Mouse (Mus musculus) liver, embryonic 13.5 days (tissue): ENCODE data around the gene Tm9sf2. TPM values are rescaled to one million over a fixed set of nuclear protein-coding genes. Genes with fewer than 3 reads are reported as not detected.

Experiments
- ATAC-seq: fragments of 200-750 bp; cut with Nextera tagmentation; 2 replicates; pipeline ENCODE4 v1.8.0; 2017; ENCODE audit warnings: low read depth, mild to moderate bottlenecking, moderate number of reproducible peaks, moderate library complexity
- DNase-seq: peaks from one replicate; pipeline ENCODE4 v3.0.0; 2022
- H3K27ac ChIP-seq: fragments of 300-500 bp; sonication (generic); 2 replicates; pipeline ENCODE4 v1.5.1; 2015; ENCODE audit warnings: moderate library complexity, mild to moderate bottlenecking, inconsistent platforms
- H3K27me3 ChIP-seq: fragments of 300-500 bp; sonication (generic); 2 replicates; pipeline ENCODE4 v1.6.1; 2015; ENCODE audit warnings: mild to moderate bottlenecking, inconsistent platforms
- H3K36me3 ChIP-seq: fragments of 300-500 bp; sonication (generic); 2 replicates; pipeline ENCODE4 v1.6.1; 2015; ENCODE audit warnings: mild to moderate bottlenecking, inconsistent platforms
- H3K4me1 ChIP-seq: fragments of 300-500 bp; sonication (generic); replicated peaks from 2 replicates; pipeline ENCODE4 v1.6.1; 2015; ENCODE audit warnings: inconsistent platforms
- H3K4me2 ChIP-seq: fragments of 300-500 bp; sonication (generic); 2 replicates; pipeline ENCODE4 v1.6.1; 2015; ENCODE audit warnings: inconsistent platforms, mild to moderate bottlenecking, moderate library complexity
- H3K4me3 ChIP-seq: fragments of 300-500 bp; sonication (generic); replicated peaks from 2 replicates; pipeline ENCODE4 v1.5.1; 2015; ENCODE audit warnings: mild to moderate bottlenecking, inconsistent platforms
- H3K9ac ChIP-seq: fragments of 300-500 bp; sonication (generic); 2 replicates; pipeline ENCODE4 v1.6.1; 2015; ENCODE audit warnings: mild to moderate bottlenecking, inconsistent platforms
- H3K9me3 ChIP-seq: fragments of 300-500 bp; sonication (generic); replicated peaks from 2 replicates; pipeline ENCODE4 v1.6.1; 2016; ENCODE audit warnings: inconsistent platforms
- WGBS: fragments of 180-500 bp; shearing (Covaris S2); methylation state at CpG from one replicate; pipeline ENCODE4 v1.1.7; 2015; ENCODE audit not compliant: insufficient replicate concordance; 5-methylcytosine and 5-hydroxymethylcytosine counted together
- polyA plus RNA-seq: library from polyadenylated mRNA; unstranded; fragments of >200 nt; fragmentation: Nextera tagmentation; extraction: Ambion mirVana; gene quantifications from 2 replicates; pipeline ENCODE4 v1.2.1, GENCODE M21; 2015

The Tm9sf2 gene
- polyA plus RNA-seq, 1 experiment from 2014 or later, result 77.9 TPM

DNA sequence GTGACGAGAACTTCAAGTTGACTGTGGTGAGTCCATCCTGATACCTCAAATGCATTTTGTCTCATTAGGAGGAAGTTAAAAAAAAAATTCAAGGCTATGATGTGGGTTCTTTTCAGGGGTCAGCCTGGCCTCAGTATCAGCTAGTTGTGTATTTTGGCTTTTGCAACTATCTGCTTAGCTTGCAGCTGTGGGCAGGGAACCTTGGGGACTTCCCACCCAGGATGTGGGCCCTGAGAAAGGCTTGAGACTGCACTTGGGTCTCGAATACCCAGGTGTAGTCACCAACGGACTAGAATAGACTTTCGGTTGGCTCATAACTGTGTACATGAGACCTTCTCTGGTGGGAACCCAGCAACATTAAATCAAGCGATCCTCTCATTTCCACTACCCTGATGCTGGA, 33.4 kb upstream of the Tm9sf2 start:
- Histone ChIP-seq H3K27ac (no peak overlapping the region), H3K4me1 (peaks cover 8% of the 10 kb centered on the region), H3K36me3 (no peaks in the 10 kb centered on the region), H3K27me3 (no peaks in the 10 kb centered on the region), H3K9ac (no peak overlapping the region), H3K4me2 (no peak overlapping the region), H3K4me3 (no peak overlapping the region), H3K9me3 (no peaks in the 10 kb centered on the region)
- DNase-seq (no peak), ATAC-seq (no peak)
- 77% methylated on average over 5 of the region's 5 CpGs for WGBS

DNA sequence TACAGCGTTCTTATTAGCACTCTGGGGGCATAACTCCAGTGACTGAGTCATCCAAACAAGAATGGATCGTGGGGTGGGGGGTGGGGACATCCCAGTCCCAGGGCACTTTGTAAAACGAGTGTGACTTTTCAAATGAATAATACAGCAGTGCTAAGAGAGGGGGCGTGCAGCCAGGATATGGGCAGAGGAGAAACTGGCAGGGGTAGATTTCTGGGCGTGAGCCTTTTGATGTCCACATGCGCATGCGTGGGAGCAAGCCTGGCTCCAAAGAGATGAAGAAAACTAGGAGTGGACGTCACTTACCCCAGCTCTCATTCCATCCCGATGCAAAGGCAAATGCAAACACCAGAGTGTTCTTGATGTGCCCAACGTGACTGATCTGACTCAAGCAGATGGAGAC, 32.5 kb upstream of the Tm9sf2 start:
- H3K27me3 ChIP-seq, result no peaks in the 10 kb centered on the region
- H3K27ac ChIP-seq, result no peak overlapping the region

DNA sequence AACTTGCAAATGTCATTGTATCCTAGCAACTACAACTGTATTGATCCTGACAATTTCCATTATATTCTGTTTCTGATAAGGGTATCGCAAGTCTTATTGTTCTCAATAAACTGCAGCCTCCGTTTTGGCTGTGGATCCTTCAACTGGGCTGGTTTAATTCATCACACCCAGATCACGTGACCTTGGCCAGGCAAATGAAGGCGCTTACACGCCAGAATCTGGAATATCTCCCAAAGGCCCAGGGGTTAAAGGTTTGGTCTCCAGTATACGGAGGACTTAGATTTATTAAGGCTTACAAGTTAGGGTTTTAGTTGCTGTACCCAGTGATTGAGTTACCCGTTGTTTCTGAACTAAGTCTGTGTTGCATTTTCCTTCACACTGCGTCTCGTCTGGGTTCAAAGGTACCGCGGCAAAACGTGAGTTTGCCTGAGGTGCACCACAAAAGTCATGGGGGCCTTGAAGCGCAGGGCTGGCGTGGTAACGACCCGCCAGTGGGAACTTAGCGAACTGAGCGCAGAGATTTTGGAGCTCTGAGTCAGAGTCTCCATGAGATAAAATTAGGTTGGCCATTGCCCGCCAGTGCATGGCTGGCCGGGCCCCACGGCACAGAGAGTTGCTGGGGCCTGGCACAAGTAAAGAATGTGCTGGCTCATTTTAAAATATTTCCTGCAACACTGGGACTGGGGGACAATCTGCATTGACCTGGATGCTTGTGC, 31.2 kb upstream of the Tm9sf2 start:
- WGBS, result 68% methylated on average over 21 of the region's 21 CpGs
- H3K36me3 ChIP-seq, result no peaks in the 10 kb centered on the region
- no peak for DNase-seq
- no peak overlapping the region for H3K27ac ChIP-seq
- no peaks in the 10 kb centered on the region for H3K27me3 ChIP-seq
- H3K4me1 ChIP-seq, result no peaks in the 10 kb centered on the region
- no peak overlapping the region for H3K9ac ChIP-seq
- no peak for ATAC-seq
- no peaks in the 10 kb centered on the region for H3K9me3 ChIP-seq
- H3K4me3 ChIP-seq, result no peak overlapping the region
- H3K4me2 ChIP-seq, result no peak overlapping the region

More for the DNA sequence above, 32.5 kb upstream of the Tm9sf2 start:
- no peaks in the 10 kb centered on the region for H3K9me3 ChIP-seq
- no peaks in the 10 kb centered on the region for H3K36me3 ChIP-seq
- H3K4me2 ChIP-seq, result no peak overlapping the region
- no peak overlapping the region for H3K4me3 ChIP-seq
- no peaks in the 10 kb centered on the region for H3K4me1 ChIP-seq
- DNase-seq (no peak), ATAC-seq (no peak)
- 66% methylated on average over 10 of the region's 10 CpGs for WGBS
- H3K9ac ChIP-seq, result no peak overlapping the region

DNA sequence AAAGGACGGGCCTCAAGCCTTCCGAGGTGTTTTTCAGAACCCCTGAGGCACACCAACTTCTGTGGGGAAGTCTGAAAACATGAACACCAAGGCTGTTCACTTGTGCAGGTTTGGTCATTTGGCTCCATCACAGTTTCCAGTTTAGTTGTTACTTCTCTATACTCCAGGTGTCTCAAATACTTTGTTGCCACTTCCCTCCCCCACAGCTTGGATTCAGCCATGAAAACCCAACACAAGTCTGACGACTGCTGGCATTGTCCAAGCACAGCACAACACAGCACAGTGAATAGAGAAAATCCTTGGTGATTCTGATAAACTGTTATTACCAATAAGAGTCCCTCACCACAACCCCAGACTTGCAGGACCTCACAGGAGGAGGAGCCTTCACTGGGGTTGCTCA, 29.8 kb upstream of the Tm9sf2 start:
- Histone ChIP-seq H3K36me3 (no peaks in the 10 kb centered on the region), H3K9ac (no peak overlapping the region), H3K4me1 (no peaks in the 10 kb centered on the region), H3K27ac (no peak overlapping the region), H3K27me3 (no peaks in the 10 kb centered on the region), H3K4me3 (no peak overlapping the region), H3K9me3 (no peaks in the 10 kb centered on the region), H3K4me2 (no peak overlapping the region)
- DNase-seq, result no peak
- no peak for ATAC-seq
- 69% methylated on average over 3 of the region's 3 CpGs for WGBS

DNA sequence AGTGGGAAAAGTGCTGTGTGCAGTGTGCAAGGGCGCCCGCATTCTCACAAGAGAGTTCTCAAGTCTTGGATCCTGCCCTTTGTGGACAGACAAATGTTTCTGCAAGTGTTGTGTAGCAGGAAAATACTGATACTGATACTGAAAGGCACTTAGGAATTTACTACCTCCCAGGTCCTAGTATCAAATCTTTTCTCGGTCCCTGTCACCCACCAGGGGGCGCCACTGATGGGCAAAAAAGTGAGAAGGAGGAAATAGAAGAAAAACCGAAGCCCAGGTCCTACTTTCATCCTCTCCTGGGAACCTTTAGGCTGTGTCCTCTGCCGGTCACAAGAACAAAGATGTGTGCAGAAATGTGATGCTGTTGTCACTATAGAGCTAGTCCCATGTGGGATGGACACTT, 27.4 kb upstream of the Tm9sf2 start:
- Histone ChIP-seq H3K9me3 (no peaks in the 10 kb centered on the region), H3K27me3 (no peaks in the 10 kb centered on the region), H3K36me3 (no peaks in the 10 kb centered on the region), H3K4me3 (no peak overlapping the region), H3K9ac (no peak overlapping the region), H3K4me2 (no peak overlapping the region), H3K4me1 (no peaks in the 10 kb centered on the region), H3K27ac (no peak overlapping the region)
- DNase-seq (peak; percentile 28), ATAC-seq (no peak)
- 37% methylated on average over 6 of the region's 6 CpGs for WGBS

DNA sequence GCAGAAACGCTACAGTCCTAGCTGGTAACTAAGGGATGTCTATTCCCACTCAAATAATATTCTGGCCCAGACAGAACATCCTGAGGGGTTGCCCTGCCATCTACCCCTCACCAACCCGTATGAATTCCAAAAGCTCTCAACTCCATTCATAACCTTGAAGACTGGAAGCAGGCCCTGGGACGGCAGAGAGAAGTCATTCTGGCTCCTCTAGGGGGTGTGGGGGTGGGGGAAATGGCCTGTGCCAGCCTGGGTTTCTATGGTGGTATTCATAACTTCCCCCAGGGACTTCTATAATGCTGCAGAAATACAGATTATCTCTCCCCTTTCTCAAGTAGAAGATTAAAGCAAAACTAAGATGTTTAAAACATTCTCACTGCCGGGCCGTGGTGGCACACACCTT, 26.9 kb upstream of the Tm9sf2 start:
- Histone ChIP-seq H3K36me3 (no peaks in the 10 kb centered on the region), H3K4me3 (no peak overlapping the region), H3K9ac (no peak overlapping the region), H3K27me3 (no peaks in the 10 kb centered on the region), H3K9me3 (no peaks in the 10 kb centered on the region), H3K4me1 (no peaks in the 10 kb centered on the region), H3K27ac (no peak overlapping the region), H3K4me2 (no peak overlapping the region)
- ATAC-seq, result no peak
- WGBS, result 62% methylated on average over 5 of the region's 5 CpGs
- DNase-seq, result no peak

DNA sequence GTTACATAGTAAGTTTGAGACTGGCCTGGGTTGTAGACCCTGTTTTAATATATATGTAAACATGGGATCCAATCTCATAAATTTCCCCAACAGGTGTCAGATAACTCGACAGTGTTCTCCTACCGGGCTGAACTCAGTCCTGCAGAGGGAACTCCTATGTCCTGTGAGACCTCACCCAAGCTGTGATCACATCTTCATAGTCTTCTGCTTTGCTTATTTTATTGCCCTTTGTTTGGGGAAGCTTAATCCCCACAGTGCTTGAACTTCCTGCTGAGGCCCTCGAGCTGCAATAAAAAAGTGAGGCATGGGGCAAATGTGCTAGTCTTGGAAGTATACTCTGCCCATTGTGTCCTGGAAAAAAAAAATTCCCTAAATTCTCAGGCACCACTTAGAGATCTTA, 25.5 kb upstream of the Tm9sf2 start:
- Histone ChIP-seq H3K4me3 (no peak overlapping the region), H3K9ac (no peak overlapping the region), H3K4me1 (no peaks in the 10 kb centered on the region), H3K27me3 (no peaks in the 10 kb centered on the region), H3K27ac (no peak overlapping the region), H3K4me2 (no peak overlapping the region), H3K9me3 (no peaks in the 10 kb centered on the region), H3K36me3 (no peaks in the 10 kb centered on the region)
- ATAC-seq, result no peak
- 30% methylated on average over 3 of the region's 3 CpGs for WGBS
- DNase-seq, result no peak

DNA sequence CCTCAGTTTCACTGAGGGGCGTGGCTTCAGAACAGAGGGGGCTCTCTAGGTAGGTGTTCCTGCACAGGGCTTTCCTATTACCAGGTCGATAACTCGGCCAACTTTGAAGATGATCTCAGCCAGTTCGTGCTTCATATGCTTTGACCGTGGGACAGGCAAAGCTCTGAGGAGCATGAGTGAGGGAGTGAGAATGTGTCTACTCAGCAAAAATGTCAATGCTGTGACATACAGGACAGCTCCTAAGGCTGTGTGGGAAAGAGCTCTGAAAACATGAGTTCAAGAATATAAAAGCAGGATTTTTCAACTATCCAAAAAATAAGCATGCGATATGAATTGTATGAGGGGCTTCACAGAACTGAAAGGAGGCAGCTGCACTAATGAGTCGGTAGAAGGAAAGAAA, 23.3 kb upstream of the Tm9sf2 start:
- Histone ChIP-seq H3K27ac (no peak overlapping the region), H3K4me3 (no peak overlapping the region), H3K4me1 (no peaks in the 10 kb centered on the region), H3K9ac (no peak overlapping the region), H3K9me3 (no peaks in the 10 kb centered on the region), H3K27me3 (no peaks in the 10 kb centered on the region), H3K36me3 (no peaks in the 10 kb centered on the region), H3K4me2 (no peak overlapping the region)
- ATAC-seq, result no peak
- WGBS, result 68% methylated on average over 7 of the region's 7 CpGs
- no peak for DNase-seq

DNA sequence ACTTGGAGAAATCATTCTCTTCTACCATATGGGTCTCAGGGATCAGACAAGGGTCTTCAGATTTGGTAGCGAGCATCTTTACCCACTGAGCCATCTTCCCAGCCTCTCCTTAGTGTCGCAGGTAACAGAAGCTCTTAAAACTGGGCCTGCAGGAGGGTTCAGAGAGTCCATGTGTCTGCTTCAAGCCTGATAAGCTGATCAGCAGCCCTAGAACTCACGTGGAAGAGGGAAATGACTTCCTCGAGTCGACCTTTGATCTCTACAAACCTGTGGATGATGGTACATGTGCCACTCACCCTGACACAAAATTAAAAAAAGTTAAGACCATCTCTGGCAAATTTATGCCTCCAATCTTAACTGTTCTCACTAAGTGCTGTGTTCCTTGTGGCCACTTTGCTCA, 18.9 kb upstream of the Tm9sf2 start:
- H3K36me3 ChIP-seq, result no peaks in the 10 kb centered on the region
- H3K4me1 ChIP-seq, result no peaks in the 10 kb centered on the region
- no peak overlapping the region for H3K27ac ChIP-seq
- no peak overlapping the region for H3K4me2 ChIP-seq
- no peak overlapping the region for H3K9ac ChIP-seq
- no peaks in the 10 kb centered on the region for H3K27me3 ChIP-seq
- DNase-seq (no peak), ATAC-seq (no peak)
- H3K9me3 ChIP-seq, result no peaks in the 10 kb centered on the region
- H3K4me3 ChIP-seq, result no peak overlapping the region
- 61% methylated on average over 5 of the region's 5 CpGs for WGBS

DNA sequence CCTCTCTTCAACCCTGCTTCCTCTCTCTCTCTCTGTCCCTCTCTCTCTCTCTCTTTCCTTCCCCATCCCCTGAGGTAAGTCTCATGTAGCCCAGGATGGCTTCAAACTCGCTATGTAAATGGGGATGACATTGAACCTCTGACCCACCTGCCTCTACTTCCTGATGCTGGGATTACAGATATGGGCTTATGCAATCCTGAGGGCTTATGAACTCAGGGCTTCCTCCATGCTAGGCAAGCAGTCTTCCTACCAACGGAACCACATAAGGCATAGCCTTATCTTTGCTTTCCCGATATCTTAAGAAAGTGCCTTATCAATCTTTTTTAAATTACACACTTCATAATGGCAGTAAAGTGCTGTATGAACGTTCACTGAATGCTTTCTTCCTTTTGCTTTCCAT, 14.5 kb upstream of the Tm9sf2 start:
- no peaks in the 10 kb centered on the region for H3K4me1 ChIP-seq
- no peak overlapping the region for H3K27ac ChIP-seq
- ATAC-seq (no peak), DNase-seq (no peak)
- no peaks in the 10 kb centered on the region for H3K9me3 ChIP-seq
- no peaks in the 10 kb centered on the region for H3K27me3 ChIP-seq
- no peaks in the 10 kb centered on the region for H3K36me3 ChIP-seq
- WGBS, result 49% methylated on average over 4 of the region's 4 CpGs
- H3K4me3 ChIP-seq, result no peak overlapping the region
- H3K9ac ChIP-seq, result no peak overlapping the region
- no peak overlapping the region for H3K4me2 ChIP-seq

DNA sequence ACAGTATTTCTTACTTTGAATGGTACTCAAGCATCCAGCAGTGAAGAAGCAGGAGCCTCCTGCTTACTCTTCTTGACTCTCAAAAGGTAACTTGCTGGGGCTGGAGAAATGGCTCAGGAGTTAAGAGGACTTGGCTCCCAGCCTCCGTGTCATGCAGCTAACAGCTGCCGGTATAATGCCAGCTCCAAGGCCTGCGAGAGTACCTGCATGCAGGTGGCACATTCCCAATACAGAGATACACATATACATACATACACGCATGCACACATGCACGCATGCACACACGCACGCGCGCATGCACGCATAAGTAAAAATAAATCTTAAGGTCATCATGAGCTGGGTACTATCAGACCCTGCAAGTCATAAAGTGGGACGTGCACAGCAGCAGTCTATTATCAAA, 10.5 kb upstream of the Tm9sf2 start:
- Histone ChIP-seq H3K9me3 (no peaks in the 10 kb centered on the region), H3K27me3 (no peaks in the 10 kb centered on the region), H3K4me1 (no peaks in the 10 kb centered on the region), H3K4me3 (no peak overlapping the region), H3K36me3 (no peaks in the 10 kb centered on the region), H3K4me2 (no peak overlapping the region), H3K27ac (no peak overlapping the region), H3K9ac (no peak overlapping the region)
- 79% methylated on average over 11 of the region's 11 CpGs for WGBS
- no peak for ATAC-seq
- DNase-seq, result no peak

DNA sequence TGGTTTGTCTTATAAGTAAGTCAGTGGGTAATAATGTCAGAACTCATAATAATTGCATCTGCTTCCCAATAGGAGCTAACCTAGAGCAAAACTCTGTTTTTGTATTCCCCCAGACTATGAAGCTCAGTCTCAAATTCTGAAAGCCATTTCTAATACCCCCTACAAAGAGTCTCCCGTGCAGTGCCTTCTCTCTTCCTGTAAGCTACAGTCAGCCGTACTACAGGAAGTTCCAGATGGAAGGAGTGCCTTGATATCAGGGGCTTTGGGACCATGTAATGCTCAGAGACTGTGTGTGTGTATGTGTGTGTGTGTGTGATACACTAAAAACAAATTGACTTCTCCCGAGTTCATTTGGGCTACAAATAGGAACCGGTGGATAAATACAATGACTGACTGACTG, 7.3 kb upstream of the Tm9sf2 start:
- no peak for ATAC-seq
- no peaks in the 10 kb centered on the region for H3K9me3 ChIP-seq

More for the DNA sequence above, 7.3 kb upstream of the Tm9sf2 start:
- no peak overlapping the region for H3K9ac ChIP-seq
- no peaks in the 10 kb centered on the region for H3K36me3 ChIP-seq
- WGBS, result 38% methylated on average over 4 of the region's 4 CpGs
- no peak for DNase-seq
- H3K4me1 ChIP-seq, result peaks cover 4% of the 10 kb centered on the region
- H3K4me3 ChIP-seq, result no peak overlapping the region
- no peak overlapping the region for H3K27ac ChIP-seq
- H3K4me2 ChIP-seq, result no peak overlapping the region
- no peaks in the 10 kb centered on the region for H3K27me3 ChIP-seq
